Mouse (Mus musculus): ENCODE measurements around the gene Palld. TPM values are rescaled to one million over a fixed set of nuclear protein-coding genes. Genes with fewer than 3 reads are reported as not detected.
A peak's percentile ranks its signal among the peaks of the same experiment; 100 is the strongest.

The Palld gene
- total RNA-seq, 2 experiments from 2014 or later: 311 to 316 TPM

DNA sequence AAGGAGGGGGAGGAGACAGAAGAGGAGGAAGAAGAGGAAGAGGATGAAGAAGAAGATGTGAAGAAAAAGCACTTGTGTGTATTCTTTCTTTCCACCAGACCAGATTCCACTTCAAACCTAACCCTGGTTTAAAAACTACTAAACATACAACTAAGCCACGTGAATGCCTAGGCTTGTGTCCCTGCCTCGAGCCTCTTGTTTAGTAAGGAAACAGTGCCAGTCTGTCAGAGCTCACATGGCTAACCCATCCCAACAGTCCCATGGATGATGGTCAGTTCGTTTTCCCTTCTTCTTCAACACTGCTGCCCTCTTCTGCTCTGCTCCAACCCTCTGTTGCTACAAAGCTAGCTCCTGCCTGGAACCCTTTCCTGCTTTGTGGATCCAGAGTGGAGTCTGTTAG is 316.7 kb downstream of the Palld start:
- DNase-seq: no peak

DNA sequence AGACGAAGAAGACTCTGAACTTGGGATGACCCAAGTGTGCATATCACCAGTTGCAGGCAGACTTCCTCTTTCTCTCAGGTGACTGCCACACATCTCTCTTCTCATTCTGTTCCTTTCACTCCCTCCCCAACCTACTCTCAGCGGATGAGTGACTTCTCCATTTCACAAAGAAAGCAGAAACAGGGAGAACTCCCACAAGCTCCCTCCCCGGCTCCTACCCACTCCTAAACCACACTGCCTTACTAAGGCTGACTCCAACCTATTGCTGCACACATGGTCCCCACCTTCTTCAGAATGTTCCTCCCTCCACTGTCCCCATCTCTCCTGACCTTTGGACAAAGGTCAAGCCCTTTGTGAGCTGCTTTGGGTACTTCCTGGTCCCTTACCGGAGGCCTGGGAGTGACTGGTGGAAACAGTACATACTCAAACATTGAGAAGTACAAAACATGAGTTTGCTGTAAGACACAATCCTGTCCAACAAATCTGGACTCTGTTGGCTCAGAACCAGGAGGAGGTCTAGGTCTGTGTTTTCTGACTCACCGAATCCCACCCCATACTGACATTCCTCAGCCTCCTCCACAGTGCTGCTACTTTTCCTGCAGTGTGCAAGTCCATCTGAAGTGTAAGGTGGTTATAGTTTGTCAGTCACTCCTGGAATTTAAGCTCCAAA is 317.6 kb downstream of the Palld start:
- no peak for DNase-seq

DNA sequence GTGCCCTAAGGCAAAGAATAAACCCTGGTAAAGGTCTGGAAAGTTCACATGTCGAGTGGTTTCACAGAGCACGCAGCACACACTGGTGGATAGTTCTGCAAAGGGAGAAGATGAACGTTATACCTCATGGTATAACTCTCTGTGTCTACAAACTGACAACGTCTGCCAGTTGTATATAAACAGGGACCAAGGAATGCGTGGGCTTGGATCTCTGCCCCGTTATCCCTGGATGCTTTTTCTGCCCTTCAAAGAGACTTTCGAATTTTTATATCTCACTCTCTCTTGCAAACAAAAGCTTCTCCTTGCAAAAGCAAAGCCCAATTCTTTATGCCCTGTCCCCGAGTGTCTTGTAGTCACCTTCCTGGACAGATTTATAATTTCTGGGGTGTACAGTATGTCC is 319.9 kb downstream of the Palld start:
- DNase-seq: no peak

DNA sequence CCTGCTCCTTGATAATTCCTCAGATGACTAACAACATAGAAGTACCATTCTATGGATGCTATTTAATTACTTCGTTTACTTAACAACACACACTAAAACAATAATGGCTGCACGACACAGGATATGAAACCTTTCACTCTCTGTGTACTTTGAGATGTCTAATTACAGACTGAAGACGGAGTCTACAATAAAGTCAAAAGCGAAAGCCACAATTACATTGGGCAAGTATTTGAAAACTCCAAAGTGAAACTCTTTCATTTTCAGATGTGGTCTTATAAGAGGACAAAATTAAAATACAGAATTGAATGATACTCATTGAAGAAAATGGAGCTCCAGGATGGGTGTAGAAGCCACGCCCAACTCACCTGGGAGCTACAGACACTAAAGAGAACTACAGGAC is 321.2 kb downstream of the Palld start:
- DNase-seq: no peak

DNA sequence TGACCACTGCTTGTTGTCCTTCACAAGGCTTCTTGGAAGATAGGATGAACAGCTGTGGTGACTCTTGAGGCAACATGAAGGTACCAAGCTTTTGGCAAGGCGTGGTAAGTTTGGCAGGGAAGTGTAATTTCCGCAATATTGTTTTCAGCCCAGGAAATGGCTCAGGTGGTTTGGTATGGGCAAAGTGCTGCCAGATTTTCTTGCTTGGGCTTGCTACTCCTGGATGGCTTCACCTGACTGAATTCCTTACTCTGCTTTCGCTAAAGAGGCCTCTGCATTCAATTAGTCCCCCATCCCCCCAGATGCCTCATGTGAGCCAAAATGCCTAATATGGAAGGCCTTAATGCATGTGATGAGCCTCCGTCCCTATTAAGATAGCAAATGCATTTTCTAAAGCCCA is 322.7 kb downstream of the Palld start:
- no peak for DNase-seq

DNA sequence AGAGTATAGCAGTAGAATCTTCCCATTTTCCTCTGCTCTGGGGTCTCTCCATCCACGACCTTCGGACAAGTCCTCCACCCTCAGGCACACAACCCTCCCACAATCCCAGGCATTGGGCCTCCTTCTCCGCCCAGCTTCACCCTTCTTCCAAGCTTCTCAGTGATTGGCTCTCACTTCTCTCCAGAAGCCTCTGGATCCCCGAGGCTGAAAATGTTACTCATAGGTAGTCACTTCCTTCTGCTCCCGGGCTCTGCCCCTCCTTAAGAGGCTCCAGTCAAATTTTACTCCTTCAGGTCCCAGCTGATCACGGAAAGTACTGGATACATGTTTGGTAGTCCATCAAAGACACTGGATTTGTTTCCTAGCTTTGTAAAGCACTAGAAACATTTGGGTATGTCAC is 323.7 kb downstream of the Palld start:
- no peak for DNase-seq

DNA sequence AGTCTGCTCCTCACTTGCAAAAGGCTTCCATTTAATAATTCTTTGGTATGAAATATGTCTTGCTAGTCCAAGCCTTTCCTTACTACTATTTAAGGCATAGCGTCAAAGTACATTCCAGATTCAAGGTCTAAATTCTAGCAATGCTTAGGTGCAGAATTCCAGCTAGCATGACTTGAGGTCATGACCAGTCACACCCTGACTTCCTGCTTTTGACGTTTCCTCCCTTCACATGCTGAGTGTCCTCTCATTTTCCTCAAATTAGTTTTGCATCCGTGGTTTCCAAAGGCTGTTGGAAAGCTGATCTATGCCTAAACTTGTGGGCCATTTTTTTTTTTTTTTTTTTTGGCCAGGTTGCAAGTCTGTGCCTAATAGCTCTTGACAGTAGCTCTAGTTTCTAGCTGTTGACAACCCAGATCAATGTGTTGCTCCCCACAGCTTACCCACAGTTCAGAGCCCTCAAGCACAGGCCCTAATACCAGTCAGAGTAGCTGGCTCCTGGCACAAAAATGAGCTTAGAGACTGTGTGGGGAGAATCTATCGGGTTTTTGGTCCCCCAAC is 327.3 kb downstream of the Palld start:
- DNase-seq: no peak

DNA sequence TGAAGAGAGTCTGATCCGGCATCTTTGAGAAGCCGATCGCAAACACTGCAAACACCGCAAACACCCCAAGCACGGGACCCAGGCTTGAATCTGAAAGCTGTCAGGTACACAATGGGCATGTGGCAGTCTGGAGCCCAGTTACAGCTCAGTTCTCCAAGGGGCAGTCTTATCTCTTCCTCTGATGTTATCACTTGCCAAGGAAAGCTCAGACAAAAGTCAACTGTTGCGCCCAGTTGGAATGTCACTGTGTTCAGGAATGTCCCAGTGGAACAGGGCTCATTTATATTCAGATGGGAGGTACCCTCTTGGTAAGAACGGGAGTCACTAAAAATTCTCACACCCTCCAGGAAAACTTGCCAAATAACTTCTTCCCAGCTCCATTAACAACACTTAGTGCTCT is 328.0 kb downstream of the Palld start:
- DNase-seq: no peak

DNA sequence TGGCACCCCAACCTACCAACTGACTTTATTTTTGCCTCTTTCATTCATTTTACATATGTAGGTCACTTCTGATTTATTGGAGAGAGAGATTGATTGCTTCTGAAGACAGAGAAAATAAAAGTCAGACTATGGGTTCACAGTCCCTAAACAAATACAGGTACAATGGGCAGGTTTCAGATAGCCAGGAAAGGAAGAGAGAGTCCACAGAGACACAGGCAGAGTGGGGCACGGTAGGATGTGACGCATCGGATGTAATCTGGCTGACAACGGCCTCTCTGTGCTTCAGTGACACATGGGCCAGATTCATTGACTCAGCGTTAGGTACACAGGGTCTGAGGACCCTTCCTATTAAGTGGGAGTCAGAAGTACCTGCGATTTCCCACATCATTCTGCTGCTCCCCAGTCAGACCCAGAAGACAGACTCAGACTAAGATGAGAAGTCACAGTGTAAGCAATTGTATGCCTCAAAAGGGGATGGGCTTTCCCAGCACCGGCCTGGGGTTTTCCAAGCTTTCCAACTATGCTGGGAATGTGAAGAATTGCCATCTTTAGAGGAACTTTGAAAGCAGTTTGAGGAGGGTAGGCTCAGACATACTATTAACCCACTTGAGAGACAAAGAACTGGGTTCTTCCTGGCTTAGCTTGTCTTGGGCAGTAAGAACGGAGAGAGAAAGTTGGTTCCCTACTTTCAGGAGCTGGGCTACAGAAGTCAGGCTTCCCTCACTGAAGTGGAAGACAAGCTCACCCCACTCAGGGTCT is 329.1 kb downstream of the Palld start:
- DNase-seq: no peak

DNA sequence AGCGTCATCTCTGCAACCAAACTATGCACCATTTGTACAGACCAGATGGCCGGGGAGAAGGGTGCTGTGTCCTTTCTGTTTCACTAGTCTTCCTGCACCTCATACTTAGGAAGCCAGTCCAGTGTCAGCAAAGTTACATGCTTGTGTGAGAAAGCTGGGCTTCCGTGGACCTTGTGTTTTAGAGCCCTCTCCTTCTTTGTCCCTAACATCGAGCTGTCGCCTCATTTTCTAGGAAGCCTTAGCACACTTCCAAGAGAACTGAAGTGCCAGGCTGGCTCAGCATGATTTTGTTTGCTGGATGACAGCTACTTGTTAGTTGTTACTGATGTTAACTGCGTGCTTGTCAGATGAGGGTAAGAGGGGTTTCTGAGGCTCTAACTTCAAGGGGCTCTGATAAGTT is 329.8 kb downstream of the Palld start:
- DNase-seq: no peak

DNA sequence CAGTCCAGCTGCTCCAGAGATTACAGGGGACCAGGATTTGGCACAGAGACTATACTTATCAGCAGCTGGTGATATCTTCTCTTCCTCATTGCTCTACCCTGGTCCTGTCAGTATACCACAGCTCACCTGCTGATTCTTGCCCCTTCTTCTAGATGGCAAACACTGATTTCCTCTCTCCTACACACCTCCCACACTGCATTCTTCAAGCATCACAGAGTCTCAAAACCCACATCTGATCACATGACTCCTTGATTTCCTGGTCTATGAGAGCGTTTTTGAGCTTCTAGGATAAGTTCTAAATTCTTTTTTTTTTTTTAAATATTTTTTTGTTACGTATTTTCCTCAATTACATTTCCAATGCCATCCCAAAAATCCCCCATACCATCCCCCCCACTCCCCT is 331.9 kb downstream of the Palld start:
- DNase-seq: no peak

DNA sequence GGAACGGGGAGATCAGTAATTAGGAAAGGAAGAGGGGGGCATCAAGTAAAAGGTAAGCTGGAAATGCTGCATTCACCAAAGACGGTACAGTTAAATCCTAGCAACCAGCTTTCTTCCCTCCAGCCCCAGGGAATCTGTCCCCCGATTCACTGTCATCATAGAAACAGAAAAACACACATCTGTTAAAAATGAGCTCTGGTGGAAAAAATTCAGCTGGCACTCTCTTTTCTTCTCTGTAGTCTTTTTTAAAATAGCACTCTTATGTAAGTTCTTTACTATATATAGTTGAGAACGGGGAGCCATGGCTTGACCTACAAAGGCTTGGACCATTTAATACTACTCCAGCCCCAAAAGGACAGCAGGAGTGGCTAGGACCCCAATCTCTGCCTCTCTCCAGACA is 332.8 kb downstream of the Palld start:
- no peak for DNase-seq

DNA sequence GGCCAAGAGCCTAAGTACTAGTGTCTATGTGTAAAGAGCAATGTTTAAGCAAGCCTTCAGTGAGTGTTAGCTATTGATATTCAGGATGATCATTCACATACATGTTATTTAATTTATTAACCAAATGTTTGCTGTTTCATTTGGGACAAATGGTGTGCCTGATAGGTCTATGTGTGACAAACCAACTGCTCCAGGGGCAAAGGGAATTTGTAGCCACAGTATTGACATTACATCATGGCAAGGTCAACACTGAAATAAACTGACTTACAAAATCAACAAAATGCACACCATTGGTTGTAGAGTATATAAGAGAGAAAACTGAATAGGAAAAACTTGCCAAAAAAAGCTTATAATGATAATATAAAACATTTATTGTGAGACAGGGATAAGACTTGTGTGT is 333.3 kb downstream of the Palld start:
- DNase-seq: no peak

DNA sequence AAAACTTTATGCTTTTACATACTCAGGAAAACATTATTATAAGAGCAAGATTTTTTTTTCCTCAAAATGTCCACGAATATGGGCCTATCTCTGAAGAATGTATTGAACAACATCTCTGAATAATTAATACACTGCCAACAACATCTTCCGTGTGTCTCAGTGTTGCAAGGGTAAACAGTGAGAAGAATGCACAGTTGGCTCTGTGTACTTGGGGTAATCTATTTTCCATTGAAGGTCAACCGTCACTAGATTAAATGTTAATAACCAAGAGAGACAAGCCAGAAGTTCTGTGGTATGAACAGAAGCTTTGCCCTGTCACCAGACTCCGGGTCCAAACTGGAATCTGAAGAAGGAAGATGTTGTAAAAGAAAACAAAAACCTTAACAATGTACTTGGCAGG is 339.1 kb downstream of the Palld start:
- DNase-seq: no peak

DNA sequence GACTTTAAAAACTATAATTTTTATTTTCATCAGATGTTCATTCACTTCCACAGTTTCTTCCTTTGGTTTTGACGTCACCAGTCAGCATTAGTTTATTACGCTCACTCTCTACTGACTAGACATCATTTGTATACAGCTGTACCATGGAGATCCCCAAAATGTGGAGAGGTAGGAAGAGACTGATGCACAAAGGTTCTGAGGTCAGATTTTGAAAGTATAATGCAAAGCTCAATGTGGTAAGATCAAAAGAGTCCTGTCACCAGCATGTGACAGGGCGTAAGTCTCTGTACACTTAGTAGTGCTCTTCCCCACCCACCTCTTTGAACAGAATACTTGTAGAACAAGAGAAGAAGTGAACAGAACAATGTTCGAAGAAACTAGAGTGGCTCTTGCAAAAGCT is 339.9 kb downstream of the Palld start:
- DNase-seq: no peak

DNA sequence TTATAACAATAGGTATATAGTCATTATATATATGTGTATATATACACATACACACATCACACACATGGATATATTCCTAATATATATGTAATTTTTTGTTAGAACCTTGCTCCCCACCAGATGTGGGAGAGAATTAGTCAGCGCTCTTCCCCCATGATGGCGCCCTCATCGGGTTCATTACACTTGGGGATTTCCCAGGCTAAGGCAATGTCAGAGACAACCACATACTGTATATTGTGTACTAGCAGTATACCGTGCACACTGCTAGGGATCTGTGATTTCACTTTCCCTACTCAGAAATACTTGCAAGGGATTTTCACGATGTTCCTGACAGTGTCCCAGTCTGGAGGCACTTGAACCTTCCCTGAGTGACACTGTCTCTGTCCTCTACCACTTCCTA is 341.3 kb downstream of the Palld start:
- DNase-seq: no peak

DNA sequence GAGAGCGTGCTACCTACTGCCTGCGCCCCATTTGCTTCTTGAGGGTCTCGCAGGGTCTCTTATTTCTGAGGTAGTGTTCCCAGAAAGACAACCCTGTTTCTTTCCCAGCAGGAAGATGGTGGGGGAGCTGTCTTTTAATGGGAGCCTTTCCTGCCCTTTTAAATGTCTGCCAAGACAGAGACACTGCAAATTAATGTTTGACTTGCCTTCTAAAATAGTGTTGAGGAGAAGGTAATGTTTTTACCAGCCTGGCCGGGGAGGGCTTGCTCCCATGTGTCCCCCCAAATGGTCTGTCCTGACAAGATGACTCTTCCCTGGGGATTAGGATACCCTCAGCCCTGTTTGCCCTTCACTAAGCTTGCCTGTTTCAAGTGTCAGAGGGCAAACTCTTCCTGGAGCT is 342.5 kb downstream of the Palld start:
- no peak for DNase-seq

DNA sequence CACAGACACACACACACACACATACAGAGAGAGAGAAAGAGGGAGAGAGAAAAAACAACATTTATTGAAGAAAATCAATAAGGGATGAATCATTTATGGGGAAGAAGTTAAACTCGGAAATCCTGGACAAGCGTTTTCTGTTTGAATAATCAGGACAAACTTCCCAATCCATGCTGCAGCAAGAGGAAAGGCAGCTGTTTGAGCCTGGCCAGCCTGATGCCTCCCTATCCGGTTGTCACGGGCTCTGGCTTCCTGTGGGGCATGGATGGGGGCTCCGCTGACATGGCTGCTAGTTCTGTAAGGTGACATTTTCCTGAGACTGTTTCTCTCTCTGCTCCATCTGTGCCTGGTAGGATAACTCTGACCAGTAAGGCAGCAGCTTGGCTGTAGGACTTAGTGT is 343.0 kb downstream of the Palld start:
- DNase-seq: no peak

DNA sequence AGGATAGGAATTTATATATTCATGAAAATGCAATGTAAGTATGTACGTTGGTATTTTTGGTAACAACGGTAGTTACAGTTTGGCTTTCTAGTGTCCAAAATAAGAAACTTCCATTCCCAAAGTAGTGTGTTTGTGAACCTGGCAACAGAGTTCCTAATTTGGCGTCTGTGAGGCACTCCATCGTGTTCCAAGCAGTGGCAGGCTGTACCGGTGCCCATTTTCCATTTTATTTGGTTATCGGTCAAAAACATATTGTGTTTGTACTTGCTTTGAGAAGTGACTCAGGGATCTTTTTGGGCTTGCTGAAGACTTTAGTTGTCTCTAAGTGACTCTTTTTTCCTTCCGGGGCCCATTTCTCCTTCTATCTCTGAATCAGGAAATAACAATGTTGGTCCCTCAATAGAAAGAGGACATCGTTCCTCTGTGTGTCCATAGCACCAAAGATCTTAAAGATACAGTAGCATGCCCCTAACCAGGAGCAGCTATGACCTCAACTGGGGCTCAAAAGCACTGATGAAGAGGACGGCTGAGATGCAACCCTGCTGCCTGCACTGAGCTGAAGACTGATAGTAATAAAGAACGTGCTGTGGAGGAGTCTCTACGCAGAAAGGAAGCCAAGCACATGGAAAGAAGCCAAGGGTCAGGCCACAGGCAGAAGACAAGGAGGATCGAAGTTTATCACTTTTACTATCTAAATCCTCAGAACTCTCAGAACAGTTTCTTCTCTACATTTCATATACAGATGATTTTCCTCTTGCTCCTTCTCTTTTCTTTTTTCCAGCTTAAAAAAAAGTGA is 344.2 kb downstream of the Palld start:
- peak; percentile 32 for DNase-seq

DNA sequence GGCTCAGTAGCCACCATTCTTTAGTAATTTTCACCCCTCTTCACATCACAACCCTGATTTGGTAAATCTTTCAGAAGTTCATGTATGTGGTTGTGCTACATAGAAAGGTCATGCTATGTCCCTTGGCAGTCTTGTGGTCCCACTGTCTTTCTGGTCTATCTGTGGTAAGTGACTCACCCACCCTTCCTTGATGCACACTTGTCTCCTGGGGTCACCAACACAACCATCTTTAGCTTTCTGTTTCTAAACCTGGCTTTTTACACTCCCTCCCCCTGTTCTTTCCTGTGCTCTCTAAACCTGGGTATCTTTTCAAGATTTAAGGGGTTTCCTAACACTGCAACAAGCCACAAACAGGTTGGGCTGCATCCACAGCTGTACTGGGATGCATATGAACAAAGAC is 345.5 kb downstream of the Palld start:
- no peak for DNase-seq

DNA sequence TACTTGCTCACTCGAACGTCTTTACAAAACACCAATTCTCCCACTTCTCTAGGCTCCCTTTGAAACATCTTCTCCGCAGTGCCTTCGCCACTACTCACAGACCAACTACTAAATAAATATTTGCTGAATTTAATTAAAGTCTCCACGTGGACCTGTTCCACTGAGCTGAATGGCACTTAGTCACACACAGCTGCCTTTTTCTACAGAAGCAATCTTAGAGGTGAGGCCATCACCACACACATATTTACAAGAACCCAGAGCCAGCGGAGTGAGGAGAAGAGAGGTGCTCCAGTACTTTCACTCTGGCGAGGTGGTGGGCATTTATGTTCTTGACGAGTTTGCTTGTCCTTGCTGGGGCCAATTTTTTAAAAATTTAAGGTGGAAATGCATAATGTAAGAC is 346.3 kb downstream of the Palld start:
- DNase-seq: no peak

DNA sequence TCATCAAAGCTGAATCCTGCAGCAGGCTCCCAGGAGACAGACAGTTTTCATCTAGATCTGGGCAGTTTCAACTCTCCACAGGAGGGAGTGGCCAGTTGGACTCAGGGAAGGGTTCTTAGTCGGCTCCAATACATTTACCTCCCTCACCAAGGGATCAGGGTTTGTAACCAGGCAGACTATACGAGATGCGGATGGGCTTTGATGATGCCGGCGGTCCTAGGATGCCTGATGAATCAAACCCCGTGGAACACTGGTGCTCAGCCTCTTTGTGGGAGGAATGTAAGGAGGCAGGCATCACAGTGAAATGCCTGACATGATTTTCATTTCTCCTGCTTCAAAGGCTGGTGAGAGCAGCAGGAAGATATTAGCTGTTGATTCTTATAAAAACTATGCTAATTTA is 347.1 kb downstream of the Palld start:
- DNase-seq: no peak

DNA sequence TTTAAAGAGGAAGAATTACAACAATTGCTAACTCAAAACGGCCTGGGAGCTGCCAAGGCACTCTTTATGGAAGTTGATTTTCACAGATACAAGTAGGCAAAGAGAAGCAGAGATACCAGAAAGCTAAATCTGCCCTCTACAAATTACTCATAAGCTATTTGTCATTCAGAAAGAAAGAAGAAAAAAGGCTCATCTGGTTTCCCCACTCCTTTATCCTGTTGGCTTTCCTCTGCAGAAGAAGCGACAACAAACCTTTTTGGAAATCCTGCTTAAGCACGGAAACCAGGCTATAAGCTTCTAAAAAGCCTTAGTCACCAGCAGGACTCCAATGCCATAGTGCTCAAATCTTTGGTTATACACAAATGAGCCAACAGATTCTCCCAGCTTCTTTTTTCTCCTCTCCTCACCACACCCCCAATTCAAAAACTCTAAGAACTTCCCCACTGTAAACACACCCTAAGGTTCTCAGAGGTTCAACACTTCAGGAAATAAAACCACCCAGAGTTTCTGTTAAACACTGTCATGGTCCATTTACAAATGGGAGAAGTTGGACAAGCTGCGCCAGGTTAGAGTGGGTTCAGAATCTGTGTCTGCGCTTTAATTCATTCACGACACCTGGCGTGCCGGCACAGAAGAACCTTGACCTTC is 349.6 kb downstream of the Palld start:
- no peak for DNase-seq
